Mouse (Mus musculus) granulocyte monocyte progenitor cell, adult 5-6 weeks (primary cell): ENCODE data around the gene Cacng3. TPM values are rescaled to one million over a fixed set of nuclear protein-coding genes. Genes with fewer than 3 reads are reported as not detected.

Experiments
- ATAC-seq: replicated peaks from 2 replicates; pipeline ENCODE4 v1.8.0; 2016; ENCODE audit warnings: mild to moderate bottlenecking, moderate TSS enrichment, inconsistent platforms; ENCODE audit not compliant: poor library complexity, severe bottlenecking
- total RNA-seq, 2 experiments: library from RNA; stranded (forward) in 1 of 2; stranded (reverse) in 1 of 2; fragments of 200-712, 200-1000 nt in 1 of 2; fragments of >200 nt in 1 of 2; fragmentation: Nextera tagmentation in 1 of 2; gene quantifications; 2 replicates each; pipeline ENCODE4 v1.2.3; 2014 to 2017

Cacng3 gene
- total RNA-seq, 2 experiments from 2014 or later: not detected

GRCm38 (mm10) chr7:122817565-122817964, 147.3 kb downstream of the Cacng3 start:
- ATAC-seq: no peak
